Mouse (Mus musculus) lung, embryonic 14.5 days (tissue): Measurements from ENCODE around the gene Zbtb22. TPM values are rescaled to one million over a fixed set of nuclear protein-coding genes. Genes with fewer than 3 reads are reported as not detected.

Experiments
- ATAC-seq: fragments of 200-750 bp; cut with Nextera tagmentation; 2 replicates; pipeline ENCODE4 v1.8.0; 2017; ENCODE audit warnings: mild to moderate bottlenecking, moderate TSS enrichment, moderate library complexity; ENCODE audit not compliant: insufficient read depth
- DNase-seq: peaks from one replicate; pipeline ENCODE4 v3.0.0-alpha.2; 2015
- H3K27ac ChIP-seq: fragments of 300-500 bp; sonication (generic); 2 replicates; pipeline ENCODE4 v1.5.1; 2014; ENCODE audit warnings: low read depth, mild to moderate bottlenecking, moderate library complexity
- H3K27me3 ChIP-seq: fragments of 300-500 bp; sonication (generic); 2 replicates; pipeline ENCODE4 v1.6.1; 2014; ENCODE audit warnings: low read length, control low read depth; ENCODE audit not compliant: insufficient read depth
- H3K36me3 ChIP-seq: fragments of 300-500 bp; sonication (generic); 2 replicates; pipeline ENCODE4 v1.6.1; 2014; ENCODE audit warnings: control low read depth; ENCODE audit not compliant: insufficient read depth
- H3K4me1 ChIP-seq: fragments of 300-500 bp; sonication (generic); 2 replicates; pipeline ENCODE4 v1.6.1; 2014; ENCODE audit warnings: antibody characterized with exemption, control low read depth; ENCODE audit not compliant: insufficient read depth
- H3K4me2 ChIP-seq: fragments of 300-500 bp; sonication (generic); 2 replicates; pipeline ENCODE4 v1.6.1; 2014; ENCODE audit warnings: mild to moderate bottlenecking
- H3K4me3 ChIP-seq: fragments of 300-500 bp; sonication (generic); 2 replicates; pipeline ENCODE4 v1.5.1; 2014; ENCODE audit warnings: low read depth, low read length
- H3K9ac ChIP-seq: fragments of 300-500 bp; sonication (generic); 2 replicates; pipeline ENCODE4 v1.6.1; 2014
- H3K9me3 ChIP-seq: fragments of 300-500 bp; sonication (generic); 2 replicates; pipeline ENCODE4 v1.6.1; 2016; ENCODE audit warnings: low read depth, low read length, control low read depth
- CTCF ChIP-seq: IDR thresholded peaks from 2 replicates; pipeline ENCODE4 v1.5.1; 2016; ENCODE audit warnings: antibody characterized with exemption, low read depth
- WGBS: fragments of 180-500 bp; shearing (Covaris S2); extraction: QIAGEN DNeasy Blood & Tissue Kit; methylation state at CpG from one replicate; pipeline ENCODE4 v1.1.7; 2014; 5-methylcytosine and 5-hydroxymethylcytosine counted together
- polyA plus RNA-seq: library from polyadenylated mRNA; unstranded; fragments of >200 nt; fragmentation: Nextera tagmentation; extraction: Ambion mirVana; gene quantifications from 2 replicates; pipeline ENCODE4 v1.2.1, GENCODE M21; 2014

Zbtb22 gene
- polyA plus RNA-seq, 1 experiment from 2014 or later: 13.2 TPM

- under 1% methylated on average over 36 of the region's 36 CpGs for WGBS
- Histone ChIP-seq H3K27ac (no peak within 1 kb of the TSS), H3K36me3 (peaks cover 56% of the 10 kb centered on the region)
Observed at GRCm38 (mm10) chr17:33940206-33940805, 24.6 kb downstream of the Zbtb22 start, which contains the start of the genes Pfdn6 and Wdr46. Gene Pfdn6, minus strand, starts transcription at chr17:33940343. Gene Wdr46, plus strand, starts transcription at chr17:33940660.

DNA sequence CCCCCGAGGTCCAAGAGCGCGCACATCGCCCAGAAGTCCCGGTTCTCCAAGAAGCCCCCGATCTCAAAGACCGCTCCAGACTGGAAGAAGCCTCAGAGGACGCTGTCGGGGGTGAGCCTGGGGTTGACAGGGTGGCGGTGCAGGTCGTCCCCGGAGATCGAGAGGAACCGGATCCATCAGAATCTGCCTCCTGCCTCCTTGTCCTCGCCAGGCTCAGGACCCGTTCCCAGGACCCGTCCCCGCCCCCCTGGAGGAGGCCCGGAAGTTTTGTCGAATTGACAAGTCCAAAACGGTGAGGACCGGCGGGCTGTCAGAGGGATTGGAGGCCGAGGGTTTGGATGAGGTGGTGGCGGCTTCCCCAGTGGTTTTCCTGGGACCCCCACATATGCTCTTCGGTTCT lies 25.3 kb downstream of the Zbtb22 start:
- H3K27me3 ChIP-seq: no peaks in the 10 kb centered on the region
- H3K4me3 ChIP-seq: peak overlapping the region; percentile 83
- H3K9ac ChIP-seq: peak overlapping the region; percentile 62
- no peak overlapping the region for H3K27ac ChIP-seq
- no peaks in the 10 kb centered on the region for H3K4me1 ChIP-seq
- whole genome bisulfite sequencing: 1% methylated on average over 26 of the region's 26 CpGs
- TF ChIP-seq CTCF: no peak
- H3K9me3 ChIP-seq: no peaks in the 10 kb centered on the region
- ATAC-seq: peak; percentile 5; the same call in 1 of the 2 replicates
- peak overlapping the region; percentile 95 for H3K4me2 ChIP-seq
- DNase-seq: no peak
- H3K36me3 ChIP-seq: peaks cover 50% of the 10 kb centered on the region

More at GRCm38 (mm10) chr17:33940206-33940805, 24.6 kb downstream of the Zbtb22 start, which contains the start of the genes Pfdn6 and Wdr46:
- Histone ChIP-seq H3K27me3 (no peaks in the 10 kb centered on the region), H3K4me3 (peak within 1 kb of the TSS; percentile 83), H3K4me1 (no peaks in the 10 kb centered on the region), H3K9ac (peak within 1 kb of the TSS; percentile 62), H3K9me3 (no peaks in the 10 kb centered on the region), H3K4me2 (peak within 1 kb of the TSS; percentile 95)
- TF ChIP-seq CTCF: no peak
- ATAC-seq: peak; percentile 91
- peak; percentile 95 for DNase-seq

GRCm38 (mm10) chr17:33941381-33941780 lies 25.7 kb downstream of the Zbtb22 start:
- Histone ChIP-seq H3K27me3 (no peaks in the 10 kb centered on the region), H3K4me2 (peak overlapping the region; percentile 95), H3K9ac (peak overlapping the region; percentile 62), H3K36me3 (peaks cover 50% of the 10 kb centered on the region), H3K9me3 (no peaks in the 10 kb centered on the region), H3K4me1 (no peaks in the 10 kb centered on the region), H3K27ac (no peak overlapping the region), H3K4me3 (peak overlapping the region; percentile 83)
- ATAC-seq: no peak
- no peak for TF ChIP-seq CTCF
- DNase-seq: no peak
- 49% methylated on average over 19 of the region's 19 CpGs for WGBS

DNA sequence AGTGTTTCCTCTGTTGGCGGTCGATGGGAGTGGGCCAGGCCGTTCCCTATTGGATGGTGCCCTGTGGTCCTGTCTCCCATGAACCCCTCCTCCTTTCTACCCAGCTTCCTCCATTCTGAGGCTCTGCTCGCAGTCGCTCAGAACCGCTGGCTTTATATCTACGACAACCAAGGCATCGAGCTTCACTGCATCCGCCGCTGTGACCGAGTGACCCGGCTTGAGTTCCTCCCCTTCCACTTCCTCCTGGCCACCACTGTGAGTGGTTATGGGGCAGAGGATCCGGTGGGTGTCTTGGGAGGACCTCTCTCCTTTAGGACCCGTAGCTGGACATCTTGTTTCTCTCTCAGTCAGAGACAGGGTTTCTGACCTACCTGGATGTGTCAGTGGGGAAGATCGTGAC lies 27.8 kb downstream of the Zbtb22 start:
- no peaks in the 10 kb centered on the region for H3K4me1 ChIP-seq
- H3K27me3 ChIP-seq: no peaks in the 10 kb centered on the region
- H3K9me3 ChIP-seq: no peaks in the 10 kb centered on the region
- H3K36me3 ChIP-seq: peaks cover 48% of the 10 kb centered on the region
- WGBS: 93% methylated on average over 15 of the region's 15 CpGs
- no peak for TF ChIP-seq CTCF
- H3K4me2 ChIP-seq: no peak overlapping the region
- H3K27ac ChIP-seq: no peak overlapping the region
- no peak for ATAC-seq
- no peak overlapping the region for H3K9ac ChIP-seq
- no peak for DNase-seq
- H3K4me3 ChIP-seq: no peak overlapping the region

GRCm38 (mm10) chr17:33947430-33948089 lies 31.9 kb downstream of the Zbtb22 start:
- no peak overlapping the region for H3K4me3 ChIP-seq
- H3K9me3 ChIP-seq: no peaks in the 10 kb centered on the region
- H3K4me1 ChIP-seq: 0 out of 2 replicates have a peak, but pooled peaks cover 8% of the 10 kb centered on the region
- DNase-seq (no peak), ATAC-seq (no peak)
- H3K9ac ChIP-seq: no peak overlapping the region
- H3K36me3 ChIP-seq: peaks cover 69% of the 10 kb centered on the region
- TF ChIP-seq CTCF: no peak
- no peak overlapping the region for H3K27ac ChIP-seq
- no peaks in the 10 kb centered on the region for H3K27me3 ChIP-seq
- 87% methylated on average over 10 of the region's 10 CpGs for WGBS
- H3K4me2 ChIP-seq: no peak overlapping the region

DNA sequence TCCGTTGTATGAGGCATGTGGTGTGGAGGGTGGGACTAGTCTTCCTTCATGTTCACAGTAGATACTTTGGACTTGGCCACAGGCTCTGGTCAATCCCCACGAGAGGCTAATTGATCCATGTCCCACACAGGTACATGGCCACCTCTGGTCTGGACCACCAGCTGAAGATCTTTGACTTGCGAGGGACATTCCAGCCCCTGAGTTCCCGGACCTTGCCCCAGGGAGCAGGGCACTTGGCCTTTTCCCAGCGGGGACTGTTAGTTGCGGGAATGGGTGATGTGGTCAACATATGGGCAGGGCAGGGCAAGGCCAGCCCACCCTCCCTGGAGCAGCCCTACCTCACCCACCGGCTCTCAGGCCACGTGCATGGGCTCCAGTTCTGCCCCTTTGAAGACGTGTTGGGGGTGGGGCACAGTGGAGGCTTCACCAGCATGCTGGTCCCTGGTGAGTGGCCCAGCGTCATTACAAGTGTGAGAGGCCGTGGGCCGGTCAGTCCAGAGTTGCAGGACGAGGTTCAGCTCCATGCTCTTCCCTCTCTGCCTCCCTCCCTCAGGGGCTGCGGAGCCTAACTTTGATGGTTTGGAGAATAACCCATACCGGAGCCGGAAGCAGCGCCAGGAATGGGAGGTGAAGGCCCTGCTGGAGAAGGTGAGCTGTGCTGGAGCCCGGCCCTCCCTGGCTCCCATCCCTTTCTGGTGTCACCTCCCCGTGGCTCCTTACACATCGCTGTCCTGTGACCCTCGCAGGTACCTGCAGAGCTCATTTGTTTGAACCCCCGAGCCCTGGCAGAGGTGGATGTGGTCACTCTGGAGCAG lies 32.6 kb downstream of the Zbtb22 start:
- DNase-seq (no peak), ATAC-seq (no peak)
- Histone ChIP-seq H3K4me2 (no peak overlapping the region), H3K27me3 (no peaks in the 10 kb centered on the region), H3K9ac (no peak overlapping the region), H3K9me3 (no peaks in the 10 kb centered on the region), H3K4me3 (no peak overlapping the region), H3K4me1 (peaks cover 13% of the 10 kb centered on the region; the same call in 1 of the 2 replicates), H3K27ac (no peak overlapping the region), H3K36me3 (peaks cover 70% of the 10 kb centered on the region)
- no peak for TF ChIP-seq CTCF
- 84% methylated on average over 22 of the region's 22 CpGs for WGBS
